Mouse (Mus musculus): Measurements from ENCODE around the gene Mettl7a2. TPM values are rescaled to one million over a fixed set of nuclear protein-coding genes. Genes with fewer than 3 reads are reported as not detected.
A peak's percentile ranks its signal among the peaks of the same experiment; 100 is the strongest.
"Not testable (repeated sequence)": the region's sequence is repeated elsewhere in the genome, so short reads cannot be mapped to it uniquely, and the experiment has no call there.

Mettl7a2 gene
- total and polyA plus RNA-seq, 3 experiments: 2.2 to 3.1 (median 2.4) TPM

- DNase-seq (ENCODE audit: low spot score) (no peak), ATAC-seq (ENCODE audit: extremely low read depth, insufficient number of reproducible peaks, low FRiP score, poor library complexity, severe bottlenecking) (no peak)
- Histone ChIP-seq H3K27me3 (ENCODE audit: insufficient read depth, low read length) (peaks cover 38% of the 10 kb centered on the region), H3K36me3 (replicated peaks) (no peaks in the 10 kb centered on the region), H3K4me1 (ENCODE audit: insufficient read depth, low read depth, low read length) (no peaks in the 10 kb centered on the region), H3K4me3 (ENCODE audit: low read depth, low read length) (no peak within 1 kb of the TSS), H3K9me3 (replicated peaks) (0 out of 2 replicates have a peak, but pooled peaks cover 2% of the 10 kb centered on the region)
- TF ChIP-seq POLR2AphosphoS5 (IDR thresholded peaks at IDR 0.05; ENCODE audit: insufficient replicate concordance, low read depth, low read length): no peak
- TF ChIP-seq GATA1 (IDR thresholded peaks at IDR 0.05; ENCODE audit: borderline replicate concordance, low read length): no peak
- TF ChIP-seq CTCF (IDR thresholded peaks at IDR 0.05; ENCODE audit: low read depth, low read length): no peak
- TF ChIP-seq TAL1 (conservative IDR thresholded peaks at IDR 0.05; ENCODE audit: low read depth, low read length): no peak
- TF ChIP-seq GATA2 (IDR thresholded peaks at IDR 0.05; ENCODE audit: borderline replicate concordance, low read depth, low read length): no peak
These were observed 11.2 kb downstream of the Mettl7a2 start, which contains the start of gene Higd1c for GRCm38 (mm10) chr15:100364242-100364641. TSS of gene Higd1c (plus strand) at chr15:100364542.

- H3K4me1 ChIP-seq (ENCODE audit: insufficient read depth, low read depth, low read length); DNase-seq (ENCODE audit: low spot score); H3K9me3 ChIP-seq (replicated peaks); H3K4me3 ChIP-seq (ENCODE audit: low read depth, low read length); H3K36me3 ChIP-seq (replicated peaks); ATAC-seq (ENCODE audit: extremely low read depth, insufficient number of reproducible peaks, low FRiP score, poor library complexity, severe bottlenecking): not testable (repeated sequence)
- H3K27me3 ChIP-seq (ENCODE audit: insufficient read depth, low read length): peaks cover 43% of the 10 kb centered on the region
These were observed 13.0 kb downstream of the Mettl7a2 start for GRCm38 (mm10) chr15:100365967-100366366.

GRCm38 (mm10) chr15:100367119-100367518 is 14.1 kb downstream of the Mettl7a2 start:
- no peak overlapping the region for H3K4me3 ChIP-seq (ENCODE audit: low read depth, low read length)
- ATAC-seq (ENCODE audit: extremely low read depth, insufficient number of reproducible peaks, low FRiP score, poor library complexity, severe bottlenecking): no peak
- no peaks in the 10 kb centered on the region for H3K4me1 ChIP-seq (ENCODE audit: insufficient read depth, low read depth, low read length)
- no peak for TF ChIP-seq POLR2AphosphoS5 (IDR thresholded peaks at IDR 0.05; ENCODE audit: insufficient replicate concordance, low read depth, low read length)
- no peak for TF ChIP-seq CTCF (IDR thresholded peaks at IDR 0.05; ENCODE audit: low read depth, low read length)
- TF ChIP-seq GATA1 (IDR thresholded peaks at IDR 0.05; ENCODE audit: borderline replicate concordance, low read length): no peak
- TF ChIP-seq GATA2 (IDR thresholded peaks at IDR 0.05; ENCODE audit: borderline replicate concordance, low read depth, low read length): no peak
- TF ChIP-seq TAL1 (conservative IDR thresholded peaks at IDR 0.05; ENCODE audit: low read depth, low read length): no peak
- H3K36me3 ChIP-seq (replicated peaks): no peaks in the 10 kb centered on the region
- H3K27me3 ChIP-seq (ENCODE audit: insufficient read depth, low read length): peaks cover 46% of the 10 kb centered on the region
- DNase-seq (ENCODE audit: low spot score): no peak
- H3K9me3 ChIP-seq (replicated peaks): 0 out of 2 replicates have a peak, but pooled peaks cover 2% of the 10 kb centered on the region

- Histone ChIP-seq H3K9me3 (replicated peaks) (no peaks in the 10 kb centered on the region), H3K27me3 (ENCODE audit: insufficient read depth, low read length) (peaks cover 9% of the 10 kb centered on the region), H3K36me3 (replicated peaks) (no peaks in the 10 kb centered on the region), H3K4me3 (ENCODE audit: low read depth, low read length) (no peak overlapping the region), H3K4me1 (ENCODE audit: insufficient read depth, low read depth, low read length) (peaks cover 15% of the 10 kb centered on the region)
- DNase-seq (ENCODE audit: low spot score): no peak
- ATAC-seq (ENCODE audit: extremely low read depth, insufficient number of reproducible peaks, low FRiP score, poor library complexity, severe bottlenecking): no peak; the same call in 1 of the 2 replicates
- TF ChIP-seq POLR2AphosphoS5 (IDR thresholded peaks at IDR 0.05; ENCODE audit: insufficient replicate concordance, low read depth, low read length) (no peak), CTCF (IDR thresholded peaks at IDR 0.05; ENCODE audit: low read depth, low read length) (0 out of 2 replicates have a peak, but pooled peaks have one; percentile 5)
These were observed 22.1 kb downstream of the Mettl7a2 start for GRCm38 (mm10) chr15:100375066-100375465.

GRCm38 (mm10) chr15:100377847-100378505 is 25.0 kb downstream of the Mettl7a2 start:
- peak; percentile 18; the same call in 1 of the 2 replicates for ATAC-seq (ENCODE audit: extremely low read depth, insufficient number of reproducible peaks, low FRiP score, poor library complexity, severe bottlenecking)
- not testable (repeated sequence) for H3K36me3 ChIP-seq (replicated peaks); H3K27me3 ChIP-seq (ENCODE audit: insufficient read depth, low read length); H3K4me3 ChIP-seq (ENCODE audit: low read depth, low read length); H3K9me3 ChIP-seq (replicated peaks); DNase-seq (ENCODE audit: low spot score)
- H3K4me1 ChIP-seq (ENCODE audit: insufficient read depth, low read depth, low read length): peaks cover 16% of the 10 kb centered on the region

GRCm38 (mm10) chr15:100379658-100380057 is 26.7 kb downstream of the Mettl7a2 start:
- ATAC-seq (ENCODE audit: extremely low read depth, insufficient number of reproducible peaks, low FRiP score, poor library complexity, severe bottlenecking): no peak
- Histone ChIP-seq H3K9me3 (replicated peaks) (no peaks in the 10 kb centered on the region), H3K36me3 (replicated peaks) (no peaks in the 10 kb centered on the region), H3K4me3 (ENCODE audit: low read depth, low read length) (no peak overlapping the region), H3K4me1 (ENCODE audit: insufficient read depth, low read depth, low read length) (peaks cover 16% of the 10 kb centered on the region), H3K27me3 (ENCODE audit: insufficient read depth, low read length) (no peaks in the 10 kb centered on the region)
- DNase-seq (ENCODE audit: low spot score): no peak
- TF ChIP-seq POLR2AphosphoS5 (IDR thresholded peaks at IDR 0.05; ENCODE audit: insufficient replicate concordance, low read depth, low read length): no peak
- no peak for TF ChIP-seq GATA1 (IDR thresholded peaks at IDR 0.05; ENCODE audit: borderline replicate concordance, low read length)
- no peak for TF ChIP-seq TAL1 (conservative IDR thresholded peaks at IDR 0.05; ENCODE audit: low read depth, low read length)
- TF ChIP-seq GATA2 (IDR thresholded peaks at IDR 0.05; ENCODE audit: borderline replicate concordance, low read depth, low read length): no peak
- no peak for TF ChIP-seq CTCF (IDR thresholded peaks at IDR 0.05; ENCODE audit: low read depth, low read length)

GRCm38 (mm10) chr15:100380104-100380503 is 27.1 kb downstream of the Mettl7a2 start:
- H3K36me3 ChIP-seq (replicated peaks): no peaks in the 10 kb centered on the region
- peaks cover 16% of the 10 kb centered on the region for H3K4me1 ChIP-seq (ENCODE audit: insufficient read depth, low read depth, low read length)
- TF ChIP-seq TAL1 (conservative IDR thresholded peaks at IDR 0.05; ENCODE audit: low read depth, low read length) (no peak), CTCF (IDR thresholded peaks at IDR 0.05; ENCODE audit: low read depth, low read length) (no peak), POLR2AphosphoS5 (IDR thresholded peaks at IDR 0.05; ENCODE audit: insufficient replicate concordance, low read depth, low read length) (no peak), GATA1 (IDR thresholded peaks at IDR 0.05; ENCODE audit: borderline replicate concordance, low read length) (no peak), GATA2 (IDR thresholded peaks at IDR 0.05; ENCODE audit: borderline replicate concordance, low read depth, low read length) (no peak)
- ATAC-seq (ENCODE audit: extremely low read depth, insufficient number of reproducible peaks, low FRiP score, poor library complexity, severe bottlenecking) (no peak), DNase-seq (ENCODE audit: low spot score) (no peak)
- no peaks in the 10 kb centered on the region for H3K27me3 ChIP-seq (ENCODE audit: insufficient read depth, low read length)
- H3K9me3 ChIP-seq (replicated peaks): no peaks in the 10 kb centered on the region
- H3K4me3 ChIP-seq (ENCODE audit: low read depth, low read length): no peak overlapping the region

All from G1E (cell line).